Mouse (Mus musculus) cerebellum, adult 11-12 months (tissue): ENCODE data around the gene Osbpl10.

Experiments used
- DNase-seq: peaks from one replicate; pipeline ENCODE4 v3.0.0; 2022

The Osbpl10 gene

DNA sequence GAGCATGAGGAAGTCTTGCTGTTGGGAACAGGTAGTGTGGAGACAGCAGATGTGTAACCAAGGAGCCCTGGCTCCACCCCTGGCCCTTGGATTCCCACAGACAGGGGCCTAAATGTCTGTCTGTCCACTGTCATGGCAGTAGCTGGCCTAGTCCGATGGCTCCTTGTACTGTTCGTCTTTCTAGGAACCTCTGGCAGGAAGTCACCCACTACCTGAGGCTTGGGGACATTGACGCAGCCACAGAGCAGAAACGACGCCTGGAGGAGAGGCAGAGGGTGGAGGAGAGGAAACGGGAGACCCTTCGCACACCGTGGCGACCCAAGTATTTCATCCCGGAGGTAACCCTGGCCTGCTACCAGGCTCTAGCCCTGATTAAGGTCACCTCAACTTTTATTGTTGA, 251.3 kb downstream of the Osbpl10 start:
- DNase-seq: no peak

DNA sequence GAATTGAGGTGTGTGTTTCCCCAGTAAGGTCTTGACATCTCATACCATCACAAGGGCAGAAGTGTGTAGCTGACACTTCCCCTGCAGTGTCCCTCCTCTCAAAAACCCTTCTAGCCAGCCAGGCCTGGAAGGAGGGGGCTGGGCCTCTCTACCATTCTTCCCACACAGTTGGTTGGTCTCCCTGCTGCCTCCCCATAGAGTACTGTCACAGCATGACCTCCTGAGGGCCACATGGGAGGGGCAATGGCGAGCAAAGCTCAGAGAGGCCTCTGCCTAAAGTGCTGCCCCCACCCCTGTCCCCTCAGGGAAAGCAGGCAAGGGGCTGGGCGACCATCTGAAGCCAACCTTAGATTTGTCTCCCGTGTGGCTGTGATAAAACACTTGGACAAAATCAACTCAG, 251.8 kb downstream of the Osbpl10 start:
- no peak for DNase-seq

DNA sequence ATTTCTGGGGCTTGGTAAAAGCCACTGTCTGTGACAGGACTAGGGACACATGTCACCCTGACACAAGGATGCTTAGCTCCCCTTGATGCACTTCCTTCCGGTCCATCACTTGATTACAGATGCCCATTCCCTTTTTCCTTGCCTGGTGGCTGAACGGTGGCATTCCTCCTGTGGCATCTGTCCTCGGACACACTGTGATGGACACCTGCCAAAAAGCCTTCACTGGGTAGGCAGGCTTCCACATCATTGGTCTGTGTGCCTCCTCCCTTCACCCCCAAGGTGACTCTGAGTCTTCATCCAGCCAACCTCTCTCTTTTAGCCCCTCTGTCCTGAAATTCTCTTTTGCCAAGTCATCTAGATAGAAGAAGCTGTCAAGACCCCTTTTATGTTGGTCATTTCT, 253.1 kb downstream of the Osbpl10 start:
- no peak for DNase-seq

DNA sequence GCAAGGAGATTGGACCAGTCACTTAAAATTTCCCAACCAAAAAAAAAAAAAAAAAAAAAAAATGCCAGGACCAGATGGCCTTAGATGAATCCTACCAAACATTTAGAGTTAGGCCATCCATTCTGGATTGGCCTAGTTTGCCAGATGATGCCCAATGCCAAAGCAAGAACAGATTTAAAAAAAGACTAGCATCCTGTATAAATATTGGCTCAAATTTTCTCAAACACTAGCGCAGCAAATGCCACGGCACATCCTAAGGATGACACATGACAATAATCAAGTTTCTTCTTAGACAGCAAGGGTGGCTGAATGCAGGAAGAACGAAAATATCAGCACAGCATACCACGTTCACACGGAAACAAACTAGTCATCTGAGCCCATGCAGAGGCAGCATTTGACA, 255.4 kb downstream of the Osbpl10 start:
- DNase-seq: peak; percentile 29

DNA sequence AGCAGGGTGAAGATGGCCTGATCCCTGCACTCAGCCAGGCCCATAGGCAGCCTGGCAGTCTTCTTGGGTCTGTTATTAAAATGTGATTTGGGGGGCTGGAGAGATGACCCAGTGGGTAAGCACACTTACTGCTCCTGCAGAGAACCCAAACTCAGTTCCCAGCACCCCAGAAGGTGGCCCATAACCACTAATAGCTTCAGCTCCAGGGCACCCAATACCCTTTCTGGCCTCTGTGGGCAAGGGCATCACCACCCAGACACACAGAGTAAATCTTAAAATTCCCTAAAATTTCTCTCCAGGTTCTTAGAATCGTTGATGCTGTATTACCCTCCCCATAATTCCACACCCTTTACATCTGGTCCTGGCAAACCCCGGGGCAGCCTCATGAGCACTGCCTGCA, 256.2 kb downstream of the Osbpl10 start:
- DNase-seq: no peak

DNA sequence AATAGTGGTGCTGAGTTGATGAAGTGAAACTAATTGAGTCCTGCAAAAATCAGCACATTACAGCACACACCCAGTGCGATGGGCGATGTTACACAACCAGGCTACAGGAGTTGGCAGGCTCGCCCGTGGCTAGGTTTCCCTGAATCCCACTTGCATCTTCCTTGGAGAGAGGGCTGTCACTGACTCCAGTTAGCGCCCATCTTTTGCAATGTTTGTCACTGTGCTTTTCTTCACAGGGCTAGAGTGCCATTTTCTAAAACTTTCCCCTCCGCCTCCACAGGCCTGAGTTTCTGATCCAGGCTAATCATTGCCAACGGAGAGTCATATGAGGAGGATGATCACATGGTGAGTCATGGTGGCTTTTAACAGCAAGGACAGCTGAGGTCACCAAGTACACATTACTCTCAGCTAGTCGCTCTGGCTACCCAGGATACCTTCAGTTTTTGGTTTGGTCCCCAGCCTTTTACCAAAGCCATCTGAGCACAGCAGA, 258.0 kb downstream of the Osbpl10 start:
- DNase-seq: no peak

DNA sequence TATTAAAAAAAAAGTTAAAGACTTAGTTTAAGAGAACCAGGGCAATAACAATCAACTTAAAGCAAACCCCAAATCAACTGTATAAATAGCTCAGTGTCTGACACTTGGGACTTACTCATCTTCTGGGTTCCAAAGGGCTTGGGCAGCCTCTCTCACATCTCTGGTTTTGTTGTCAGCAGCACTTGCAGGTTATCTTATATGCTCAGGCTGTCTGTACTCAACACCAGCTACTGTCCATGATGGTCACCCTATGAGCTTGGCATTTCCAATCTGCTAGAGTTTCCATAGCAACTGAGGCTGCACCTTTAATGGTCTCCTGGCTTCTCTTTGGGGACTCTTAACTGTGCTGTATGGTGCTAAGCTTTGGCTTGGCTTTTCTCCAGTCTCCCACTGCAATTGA, 259.6 kb downstream of the Osbpl10 start:
- no peak for DNase-seq

DNA sequence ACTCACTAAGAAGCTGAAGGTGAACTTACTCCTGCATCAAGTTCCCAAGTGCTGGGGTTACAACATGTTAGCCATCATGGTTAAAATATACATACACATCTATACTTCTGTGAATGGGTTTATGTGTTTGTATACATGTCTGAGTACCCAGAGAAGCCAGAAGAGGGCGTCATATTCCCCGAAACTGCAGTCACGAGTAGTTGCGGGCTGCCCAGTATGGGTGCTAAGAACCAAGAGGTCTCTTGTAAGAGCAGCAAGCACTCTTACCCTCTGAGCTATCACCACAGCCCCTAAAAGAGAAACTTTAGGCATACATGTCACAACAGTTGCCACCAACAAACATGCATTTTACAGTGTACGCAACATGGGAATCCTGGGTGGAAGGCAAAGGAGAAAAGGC, 261.5 kb downstream of the Osbpl10 start:
- no peak for DNase-seq

DNA sequence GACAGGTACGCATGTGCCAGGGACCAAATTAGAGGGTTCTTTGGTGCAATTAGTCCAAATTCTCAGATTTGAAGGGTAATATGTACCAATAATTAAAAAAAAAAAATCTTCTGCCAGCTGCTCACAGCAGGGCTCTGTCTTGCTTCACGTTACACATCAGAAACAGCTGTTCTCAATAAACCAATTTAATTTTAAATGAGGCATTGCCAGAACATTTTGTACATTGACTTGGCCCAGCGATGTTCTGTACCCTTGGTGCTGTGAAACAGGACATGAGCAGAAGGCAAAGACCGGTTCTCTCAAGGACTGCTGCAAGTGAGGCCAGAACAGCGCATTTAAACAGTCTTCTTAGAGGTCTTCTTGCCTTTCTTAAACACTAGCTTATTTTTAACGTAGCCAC, 265.3 kb downstream of the Osbpl10 start:
- DNase-seq: no peak

DNA sequence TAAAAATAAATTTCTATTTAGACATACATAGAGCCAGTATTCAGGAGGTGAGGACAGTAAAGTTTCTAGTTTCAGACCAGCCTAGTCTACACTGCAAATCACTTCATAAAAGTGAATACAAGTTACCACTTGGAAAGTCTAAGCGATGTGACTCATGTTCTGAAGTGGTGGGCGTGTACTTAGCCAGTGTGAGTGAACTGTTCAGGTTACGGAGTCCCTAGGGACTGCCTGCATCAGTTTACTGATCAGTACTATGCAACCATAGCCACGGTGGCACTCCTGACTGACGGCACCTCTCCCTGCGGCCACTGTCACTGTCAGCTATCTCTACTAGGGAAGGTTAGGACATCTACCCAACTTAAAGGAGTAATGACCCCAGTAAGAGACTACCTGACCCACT, 266.7 kb downstream of the Osbpl10 start:
- DNase-seq: no peak

DNA sequence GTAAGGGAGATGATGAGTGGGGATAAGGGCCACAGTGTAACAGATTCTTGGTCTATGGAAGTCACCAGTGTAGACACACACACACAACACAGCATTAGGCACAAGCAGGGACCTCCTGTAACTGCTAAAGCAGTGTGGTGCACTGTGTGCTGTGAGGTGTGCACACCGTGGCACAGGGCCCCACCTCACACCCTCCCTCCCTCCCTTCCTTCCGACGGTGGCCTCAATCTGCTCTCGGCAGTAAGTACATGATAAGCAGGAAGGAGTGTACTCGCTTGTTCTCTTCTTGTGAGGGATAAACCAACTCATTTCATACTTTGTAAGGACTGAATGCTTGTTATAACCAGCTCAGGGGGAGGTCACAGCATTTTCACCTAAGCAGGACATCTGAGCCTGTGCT, 270.8 kb downstream of the Osbpl10 start:
- no peak for DNase-seq

DNA sequence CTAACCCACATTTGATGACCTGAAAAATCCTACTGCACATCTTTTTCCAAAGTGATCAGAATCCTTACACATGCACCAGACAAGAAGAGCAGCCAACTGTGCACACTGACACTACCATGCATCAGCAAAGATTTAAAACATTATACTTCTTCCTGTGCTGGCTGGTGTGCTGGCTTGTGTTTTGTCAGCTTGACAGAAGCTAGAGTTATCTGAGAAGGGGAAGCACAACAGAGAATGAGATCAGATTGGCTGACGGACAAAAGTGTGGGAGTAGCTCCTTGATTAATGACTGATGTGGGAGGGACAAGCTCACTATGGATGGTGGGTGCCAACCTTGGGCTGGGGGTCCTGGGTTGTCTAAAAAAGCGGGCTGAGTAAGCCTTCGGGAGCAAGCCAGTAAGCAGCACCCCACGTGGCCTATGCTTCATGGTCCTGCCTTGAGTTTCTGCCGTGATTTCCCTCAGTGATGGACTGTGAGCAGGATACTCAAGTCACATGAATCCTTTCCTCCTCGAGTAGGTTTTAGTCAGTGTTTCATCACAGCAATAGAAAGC, 279.4 kb downstream of the Osbpl10 start:
- no peak for DNase-seq

DNA sequence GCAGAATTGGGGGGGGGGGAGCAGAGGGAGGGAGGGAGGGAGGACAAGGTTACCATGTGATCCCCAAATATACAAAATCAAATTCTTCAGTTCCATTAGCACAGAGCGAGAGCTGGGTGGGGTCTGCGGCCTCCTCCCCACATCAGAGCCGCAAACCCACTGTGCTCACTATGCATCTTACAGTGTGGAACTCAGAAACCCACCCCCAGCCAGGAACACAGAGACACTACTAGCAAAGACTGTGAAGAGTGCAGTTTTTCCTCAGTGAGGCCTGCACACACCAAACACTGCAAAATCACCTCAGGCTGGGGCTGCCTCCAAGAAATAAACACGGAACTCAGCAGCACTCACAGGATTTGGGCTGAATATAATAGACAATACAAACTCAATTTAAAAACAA, 281.5 kb downstream of the Osbpl10 start:
- DNase-seq: no peak

DNA sequence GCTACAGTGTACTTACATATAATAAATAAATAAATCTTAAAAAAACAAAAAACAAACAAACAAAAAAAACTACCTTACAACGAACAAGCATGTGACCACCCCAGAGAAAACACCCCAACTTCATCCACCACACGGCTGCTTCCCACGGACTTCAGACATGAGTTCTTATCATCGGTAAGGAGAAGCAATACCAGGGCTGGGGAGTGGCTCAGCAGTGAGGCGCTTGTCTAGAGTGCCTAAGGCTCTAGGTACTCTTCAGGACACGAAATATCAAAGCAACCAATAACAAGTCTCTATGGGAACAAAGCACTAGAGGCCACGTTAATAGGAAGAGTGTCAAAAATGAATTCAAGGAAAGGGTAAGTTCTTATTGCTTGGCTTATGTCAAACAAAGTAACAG, 282.1 kb downstream of the Osbpl10 start:
- DNase-seq: no peak

DNA sequence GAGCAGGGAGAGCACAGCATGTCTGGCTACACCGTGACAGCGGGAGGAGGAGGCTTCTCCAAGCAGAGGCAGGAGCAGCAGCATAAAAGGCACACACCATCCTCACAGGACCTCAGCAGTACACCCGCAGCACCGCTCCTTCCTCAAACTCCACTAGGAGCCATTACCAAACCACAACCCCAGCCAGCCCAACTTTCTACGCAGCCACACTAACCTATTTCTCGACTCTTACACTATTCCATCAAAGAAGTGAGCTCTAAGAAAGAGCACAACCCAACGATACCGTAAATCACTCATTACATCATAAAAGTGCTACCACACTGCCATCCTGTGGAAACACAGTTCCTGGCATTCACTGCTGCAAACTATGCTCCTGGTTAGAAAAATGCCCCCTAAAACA, 283.1 kb downstream of the Osbpl10 start:
- no peak for DNase-seq

DNA sequence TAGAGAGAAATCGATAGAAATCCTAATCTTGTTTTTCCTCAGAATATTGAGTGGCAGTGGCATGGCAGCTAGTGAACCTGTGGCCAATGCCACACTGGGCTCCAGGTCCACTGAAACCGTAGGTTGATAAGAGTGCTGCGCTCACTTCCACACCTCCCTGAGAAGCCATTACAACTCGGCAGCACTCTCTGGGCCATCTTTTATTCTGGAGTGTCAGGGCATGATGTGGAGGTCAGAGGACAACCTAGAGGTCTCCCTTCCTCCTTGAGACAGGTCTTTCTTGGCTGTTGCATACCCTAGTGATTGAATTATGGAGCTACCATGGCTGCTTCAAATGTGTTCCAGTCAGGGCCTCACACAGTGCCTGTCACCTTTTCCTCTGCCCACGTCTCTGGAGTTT, 283.5 kb downstream of the Osbpl10 start:
- no peak for DNase-seq

DNA sequence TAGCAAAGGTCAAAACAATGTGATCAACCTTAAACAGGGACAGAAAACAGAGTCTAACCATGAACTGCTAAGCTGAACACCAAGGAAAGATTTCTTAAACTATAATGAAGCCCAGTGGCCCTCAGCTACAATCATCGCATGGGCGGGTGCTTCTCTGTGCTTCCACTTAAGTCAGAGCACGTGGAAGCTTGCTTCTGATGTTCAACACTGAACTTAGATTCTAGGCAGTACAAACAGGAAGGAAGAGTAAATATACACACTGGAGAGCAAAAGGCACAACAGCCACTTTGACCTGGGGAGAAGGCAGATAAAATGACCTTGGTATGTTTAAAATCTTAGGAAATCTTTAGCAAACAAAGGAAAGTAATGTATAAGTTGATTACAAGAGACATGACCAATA, 293.2 kb downstream of the Osbpl10 start:
- no peak for DNase-seq

DNA sequence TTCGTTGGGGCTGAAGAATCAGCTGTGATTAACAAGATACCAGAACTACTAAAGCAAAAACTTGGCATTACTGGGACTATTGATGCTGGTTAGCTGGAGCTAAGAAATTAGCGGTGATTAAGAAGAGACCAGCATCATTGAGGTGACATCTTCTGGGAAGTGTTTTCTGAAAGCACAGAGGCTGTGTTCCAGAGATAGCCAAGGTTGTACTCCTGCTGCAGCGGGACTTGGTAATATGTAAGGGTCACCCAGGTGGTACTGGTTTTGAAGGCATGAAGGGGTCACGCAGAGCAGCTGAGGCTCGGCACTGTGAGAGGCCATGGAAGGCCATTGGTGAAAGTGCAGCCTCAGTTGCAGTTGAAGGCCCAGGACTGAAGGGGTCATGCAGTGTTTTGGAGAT, 294.1 kb downstream of the Osbpl10 start:
- peak; percentile 30 for DNase-seq

DNA sequence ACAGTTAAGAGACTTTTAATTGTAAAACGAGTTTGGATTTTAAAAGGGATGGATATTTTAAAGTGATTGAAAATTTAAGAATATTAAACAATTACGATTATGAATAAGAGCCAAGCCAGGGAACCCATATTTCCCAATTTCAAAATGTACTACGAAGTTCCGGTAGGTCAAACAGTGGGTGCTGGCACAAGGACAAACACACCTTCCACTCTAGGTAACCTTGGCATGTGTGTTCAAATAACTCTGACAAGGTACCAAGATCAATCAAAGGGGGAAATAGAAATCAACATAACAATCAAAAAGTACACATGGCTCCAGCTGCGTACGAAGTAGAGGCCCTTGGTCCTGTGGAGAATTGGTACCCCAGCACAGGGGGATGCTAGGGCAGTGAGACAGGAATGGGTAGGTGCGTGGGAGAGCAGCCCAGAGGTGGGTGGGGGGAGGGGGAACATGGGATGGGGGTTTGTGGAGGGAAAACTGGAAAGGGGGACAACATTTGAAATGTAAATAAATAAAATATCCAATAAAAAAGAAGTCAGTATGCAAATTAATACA, 294.8 kb downstream of the Osbpl10 start:
- no peak for DNase-seq

DNA sequence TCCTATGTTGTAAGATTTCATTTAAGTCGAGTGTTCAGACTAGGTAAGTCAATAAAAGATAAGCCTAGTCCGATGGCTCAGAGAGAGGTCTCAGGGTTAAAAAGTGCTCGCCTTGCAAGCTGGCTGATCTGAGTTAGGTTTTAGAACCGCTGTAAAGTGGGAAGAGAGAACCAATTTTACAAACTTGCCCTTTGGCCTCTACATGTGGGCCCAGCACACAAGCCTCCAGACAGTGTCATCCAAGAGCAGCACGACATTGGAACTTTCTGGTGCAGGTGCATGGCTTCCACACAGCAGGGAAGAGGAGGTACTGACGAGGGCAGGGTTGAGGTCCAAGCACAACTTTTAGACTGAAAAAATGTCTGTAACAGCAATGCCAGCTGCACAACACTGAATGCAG, 296.4 kb downstream of the Osbpl10 start:
- no peak for DNase-seq

DNA sequence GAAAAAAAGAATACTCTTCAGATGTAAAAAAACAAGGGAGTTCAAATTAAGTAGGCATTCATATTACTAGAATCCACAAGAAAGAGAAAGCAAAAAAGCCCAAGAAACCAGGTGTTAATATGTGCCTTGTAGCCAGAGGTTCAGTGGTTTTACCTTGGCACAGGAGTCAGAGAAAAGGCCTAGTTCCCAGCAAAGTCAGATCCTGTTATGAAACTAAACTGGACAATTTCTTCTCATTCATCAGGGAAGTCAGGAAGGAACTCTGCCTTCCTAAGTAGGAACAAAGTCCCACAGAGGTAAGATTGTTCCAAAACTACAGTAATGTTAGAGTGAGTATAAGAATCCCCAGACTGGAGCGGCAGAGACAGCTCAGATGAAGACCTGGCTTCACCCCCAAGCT, 300.3 kb downstream of the Osbpl10 start:
- no peak for DNase-seq
